Mouse (Mus musculus) megakaryocyte, embryonic 14.5 days (primary cell): ENCODE results near the gene Vmn1r85.

Source experiments
- FLI1 ChIP-seq: IDR thresholded peaks from 2 replicates; pipeline ENCODE4 v1.6.1; 2012; ENCODE audit warnings: low read length, inconsistent platforms, mixed read lengths
- GATA1 ChIP-seq: IDR thresholded peaks from 3 replicates; pipeline ENCODE4 v1.6.1; 2012; ENCODE audit warnings: mixed read lengths, low read length, inconsistent platforms, borderline replicate concordance

DNA sequence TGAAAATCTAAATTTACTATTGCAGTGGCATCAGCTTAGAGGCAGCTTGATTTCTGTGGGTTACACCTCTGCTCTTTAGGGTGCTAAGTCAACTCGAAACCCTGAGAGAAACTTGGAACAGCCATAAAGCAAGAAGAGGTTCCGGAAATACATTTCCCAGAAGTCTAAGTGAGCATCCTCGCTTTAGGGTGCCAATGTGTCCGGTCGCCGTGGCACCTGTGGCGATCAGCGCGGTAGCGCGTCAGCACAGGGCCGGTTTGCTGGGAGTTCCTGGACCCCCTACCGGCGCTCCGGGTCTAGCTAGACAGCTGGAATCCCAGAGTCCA, 41.0 kb downstream of the Vmn1r85 start:
- TF ChIP-seq GATA1 (no peak), FLI1 (no peak)
